Mouse (Mus musculus) limb, embryonic 14.5 days (tissue): ENCODE results near the gene P2rx1. TPM values are rescaled to one million over a fixed set of nuclear protein-coding genes. Genes with fewer than 3 reads are reported as not detected.

Experiments
- ATAC-seq: fragments of 200-750 bp; cut with Nextera tagmentation; 2 replicates; pipeline ENCODE4 v1.8.0; 2017; ENCODE audit warnings: low read depth, moderate number of reproducible peaks, moderate TSS enrichment; ENCODE audit not compliant: low FRiP score
- DNase-seq: peaks from one replicate; pipeline ENCODE4 v3.0.0-alpha.2; 2015; ENCODE audit warnings: low spot score
- H3K27ac ChIP-seq: fragments of 300-500 bp; sonication (generic); replicated peaks from 2 replicates; pipeline ENCODE4 v1.5.1; 2014; ENCODE audit warnings: low read depth, mild to moderate bottlenecking, low read length, moderate library complexity, mixed read lengths
- H3K27me3 ChIP-seq: fragments of 300-500 bp; sonication (generic); 2 replicates; pipeline ENCODE4 v1.6.1; 2014; ENCODE audit warnings: low read length, mixed read lengths; ENCODE audit not compliant: control insufficient read depth, insufficient read depth
- H3K36me3 ChIP-seq: fragments of 300-500 bp; sonication (generic); 2 replicates; pipeline ENCODE4 v1.6.1; 2014; ENCODE audit warnings: mild to moderate bottlenecking, low read length, moderate library complexity, mixed read lengths; ENCODE audit not compliant: control insufficient read depth, insufficient read depth
- H3K4me1 ChIP-seq: fragments of 300-500 bp; sonication (generic); 2 replicates; pipeline ENCODE4 v1.6.1; 2014; ENCODE audit warnings: antibody characterized with exemption, low read length, mixed read lengths; ENCODE audit not compliant: control insufficient read depth, insufficient read depth
- H3K4me2 ChIP-seq: fragments of 300-500 bp; sonication (generic); replicated peaks from 2 replicates; pipeline ENCODE4 v1.6.1; 2014; ENCODE audit warnings: low read depth, mild to moderate bottlenecking, low read length, moderate library complexity; ENCODE audit not compliant: severe bottlenecking
- H3K4me3 ChIP-seq: fragments of 300-500 bp; sonication (generic); replicated peaks from 2 replicates; pipeline ENCODE4 v1.5.1; 2014; ENCODE audit warnings: low read length
- H3K9ac ChIP-seq: fragments of 300-500 bp; sonication (generic); 2 replicates; pipeline ENCODE4 v1.6.1; 2014; ENCODE audit warnings: mild to moderate bottlenecking, low read depth, low read length, moderate library complexity; ENCODE audit not compliant: severe bottlenecking
- H3K9me3 ChIP-seq: fragments of 300-500 bp; sonication (generic); 2 replicates; pipeline ENCODE4 v1.6.1; 2016; ENCODE audit warnings: low read length; ENCODE audit not compliant: control insufficient read depth
- POLR2A ChIP-seq: fragments of 200-500 bp; IDR thresholded peaks from 2 replicates; pipeline ENCODE4 v1.8.0; 2012; ENCODE audit warnings: inconsistent platforms, mild to moderate bottlenecking, moderate library complexity, borderline replicate concordance; ENCODE audit not compliant: insufficient read depth, insufficient read length; ENCODE audit errors: extremely low read depth
- WGBS: fragments of 180-500 bp; shearing (Covaris S2); extraction: QIAGEN DNeasy Blood & Tissue Kit; methylation state at CpG from one replicate; pipeline ENCODE4 v1.1.7; 2014; 5-methylcytosine and 5-hydroxymethylcytosine counted together
- polyA plus RNA-seq, 2 experiments: library from polyadenylated mRNA; depleted of rRNA in 1 of 2; stranded (reverse) in 1 of 2; unstranded in 1 of 2; fragments of >200 nt; fragmentation: Nextera tagmentation in 1 of 2; extraction: Ambion mirVana in 1 of 2; gene quantifications; 2 replicates each; pipeline versions ENCODE4 v1.2.1 to v1.2.3; 2012 to 2014

The P2rx1 gene
- polyA plus RNA-seq, 2 experiments: 1.8 to 2.2 TPM

DNA sequence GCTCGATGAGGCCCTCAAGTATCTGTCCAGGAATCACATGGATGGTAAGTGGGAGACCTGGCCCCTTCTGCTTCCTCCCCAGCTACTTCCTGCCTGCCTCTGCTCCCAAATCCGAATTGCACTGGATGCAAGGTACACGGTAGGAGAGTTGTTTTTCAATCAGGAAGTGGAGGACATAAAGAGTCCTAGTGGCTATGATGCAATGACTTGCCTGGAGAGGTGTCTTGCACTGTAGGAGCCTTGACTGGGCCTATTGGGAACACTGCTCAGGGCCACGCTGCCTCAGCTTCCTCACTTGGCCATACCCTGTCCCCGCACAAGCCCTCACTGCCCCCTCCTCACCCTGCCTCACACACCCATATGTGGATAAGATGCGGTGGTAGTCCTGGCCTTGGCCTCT, 9.9 kb upstream of the P2rx1 start:
- Histone ChIP-seq H3K36me3 (no peaks in the 10 kb centered on the region), H3K27ac (no peak overlapping the region), H3K4me2 (no peak overlapping the region), H3K9ac (no peak overlapping the region), H3K27me3 (no peaks in the 10 kb centered on the region), H3K4me3 (no peak overlapping the region), H3K4me1 (peaks cover 4% of the 10 kb centered on the region; the same call in 1 of the 2 replicates), H3K9me3 (no peaks in the 10 kb centered on the region)
- DNase-seq: no peak
- 74% methylated on average over 6 of the region's 6 CpGs for WGBS
- no peak for TF ChIP-seq POLR2A
- no peak for ATAC-seq

DNA sequence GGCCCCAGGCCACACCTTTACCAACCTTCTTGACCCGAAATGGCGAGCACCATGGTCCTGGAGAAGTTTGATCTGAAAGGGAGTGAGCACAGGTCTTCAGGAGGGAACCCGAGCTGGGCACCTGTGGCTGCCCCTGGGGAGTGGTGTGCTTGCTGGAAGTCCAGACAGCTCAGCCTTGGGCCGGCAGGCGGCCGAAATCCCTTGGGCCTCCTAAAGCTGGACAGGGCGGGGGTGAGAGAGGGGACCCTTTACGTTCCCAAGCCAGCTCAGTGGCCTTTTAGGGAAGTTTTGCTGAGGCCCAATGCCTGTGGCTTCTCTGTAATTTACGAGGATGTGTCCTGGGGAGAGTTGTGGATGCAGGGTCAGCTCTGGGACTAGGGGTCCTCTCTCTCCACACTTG, 8.2 kb upstream of the P2rx1 start:
- Histone ChIP-seq H3K4me3 (no peak overlapping the region), H3K9ac (no peak overlapping the region), H3K4me1 (peaks cover 4% of the 10 kb centered on the region; the same call in 1 of the 2 replicates), H3K27me3 (no peaks in the 10 kb centered on the region), H3K9me3 (no peaks in the 10 kb centered on the region), H3K36me3 (no peaks in the 10 kb centered on the region), H3K4me2 (no peak overlapping the region), H3K27ac (no peak overlapping the region)
- TF ChIP-seq POLR2A: no peak
- 65% methylated on average over 9 of the region's 9 CpGs for WGBS
- ATAC-seq (no peak), DNase-seq (no peak)

DNA sequence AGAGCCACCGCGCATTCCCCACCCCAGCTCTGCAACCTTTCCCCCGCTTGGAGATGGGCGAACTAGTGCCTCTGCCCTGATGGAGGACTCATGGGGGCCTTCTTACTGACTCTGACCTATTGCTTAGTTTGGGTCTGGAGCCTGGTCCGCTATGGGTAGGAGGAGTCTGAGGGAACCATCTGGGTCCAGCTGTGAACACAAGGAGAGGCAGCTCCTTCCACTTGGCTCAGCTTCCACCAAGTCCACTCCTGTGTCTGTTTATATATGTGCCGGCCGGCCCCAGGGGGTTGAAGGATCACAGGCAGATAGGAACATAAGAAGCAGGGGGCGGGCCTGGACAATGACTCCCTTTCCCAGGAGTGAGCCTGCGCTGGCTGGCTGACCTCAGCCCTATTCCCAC, 6.9 kb upstream of the P2rx1 start:
- H3K27me3 ChIP-seq: no peaks in the 10 kb centered on the region
- H3K4me3 ChIP-seq: no peak overlapping the region
- H3K9me3 ChIP-seq: no peaks in the 10 kb centered on the region
- no peak overlapping the region for H3K9ac ChIP-seq
- H3K27ac ChIP-seq: no peak overlapping the region
- H3K4me2 ChIP-seq: no peak overlapping the region
- no peak for TF ChIP-seq POLR2A
- no peaks in the 10 kb centered on the region for H3K36me3 ChIP-seq
- DNase-seq: no peak
- peaks cover 4% of the 10 kb centered on the region; the same call in 1 of the 2 replicates for H3K4me1 ChIP-seq
- 58% methylated on average over 9 of the region's 9 CpGs for WGBS
- ATAC-seq: no peak

DNA sequence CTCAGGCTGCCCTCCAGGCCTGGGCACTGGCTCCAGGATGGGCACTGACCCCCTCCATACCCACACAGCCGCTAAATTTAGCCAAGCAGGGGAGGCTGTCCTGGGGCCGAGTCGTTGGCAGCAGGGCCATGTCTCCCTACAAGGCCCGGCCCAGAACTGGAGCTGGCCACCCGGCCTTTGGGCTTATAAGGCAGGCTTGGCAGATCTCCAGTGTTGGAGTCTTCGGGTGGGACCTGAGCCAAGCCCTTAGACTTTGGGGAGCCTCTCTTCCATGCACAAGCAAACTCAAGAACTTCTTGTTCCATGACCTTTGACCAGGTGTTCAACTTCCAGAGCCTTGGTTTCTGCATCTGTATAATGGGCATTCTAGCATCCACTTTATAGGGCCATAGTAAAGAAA, 2.6 kb upstream of the P2rx1 start:
- no peak overlapping the region for H3K4me2 ChIP-seq
- no peak for TF ChIP-seq POLR2A
- DNase-seq (no peak), ATAC-seq (no peak)
- WGBS: 81% methylated on average over 6 of the region's 6 CpGs
- no peak overlapping the region for H3K4me3 ChIP-seq
- H3K4me1 ChIP-seq: no peaks in the 10 kb centered on the region
- no peak overlapping the region for H3K27ac ChIP-seq
- no peak overlapping the region for H3K9ac ChIP-seq
- H3K36me3 ChIP-seq: no peaks in the 10 kb centered on the region
- H3K9me3 ChIP-seq: no peaks in the 10 kb centered on the region
- no peaks in the 10 kb centered on the region for H3K27me3 ChIP-seq

DNA sequence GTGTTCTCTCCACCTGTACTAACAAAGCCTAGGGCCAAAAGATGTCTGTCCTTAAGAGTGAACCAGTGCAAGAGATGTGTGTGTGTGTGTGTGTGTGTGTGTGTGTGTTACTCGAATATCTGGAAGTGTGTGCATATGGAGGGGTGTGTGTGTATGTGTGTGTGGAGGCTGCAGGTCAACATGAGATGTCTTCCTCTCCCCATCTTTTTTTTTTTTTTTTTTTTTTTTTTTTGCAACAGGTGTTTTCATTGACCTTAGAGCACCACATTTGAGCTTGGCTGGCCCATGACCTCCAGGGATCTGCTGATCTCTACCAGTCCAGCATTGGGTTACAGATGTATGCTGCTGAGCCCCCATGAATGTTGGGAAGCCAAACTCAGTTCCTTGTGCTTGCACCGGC, 2.1 kb upstream of the P2rx1 start:
- no peaks in the 10 kb centered on the region for H3K9me3 ChIP-seq
- H3K4me1 ChIP-seq: no peaks in the 10 kb centered on the region
- no peak overlapping the region for H3K27ac ChIP-seq
- DNase-seq (no peak), ATAC-seq (no peak)
- no peak overlapping the region for H3K4me3 ChIP-seq
- 83% methylated on average over 2 of the region's 2 CpGs for WGBS
- no peak for TF ChIP-seq POLR2A
- no peaks in the 10 kb centered on the region for H3K36me3 ChIP-seq
- H3K4me2 ChIP-seq: no peak overlapping the region
- no peaks in the 10 kb centered on the region for H3K27me3 ChIP-seq
- H3K9ac ChIP-seq: no peak overlapping the region
